Mouse (Mus musculus) adrenal gland, adult 8-10 months (tissue): Measurements from ENCODE around the gene Atp23. TPM values are rescaled to one million over a fixed set of nuclear protein-coding genes. Genes with fewer than 3 reads are reported as not detected.

Source experiments
- DNase-seq: peaks from one replicate; pipeline ENCODE4 v3.0.0; 2022
- total RNA-seq, 4 experiments: library from RNA; stranded (reverse); gene quantifications; 2 replicates each; pipeline ENCODE4 v1.2.4; 2022

Gene Atp23
- total RNA-seq, 4 experiments from 2014 or later: 7.6 to 8.8 (median 8.5) TPM

DNA sequence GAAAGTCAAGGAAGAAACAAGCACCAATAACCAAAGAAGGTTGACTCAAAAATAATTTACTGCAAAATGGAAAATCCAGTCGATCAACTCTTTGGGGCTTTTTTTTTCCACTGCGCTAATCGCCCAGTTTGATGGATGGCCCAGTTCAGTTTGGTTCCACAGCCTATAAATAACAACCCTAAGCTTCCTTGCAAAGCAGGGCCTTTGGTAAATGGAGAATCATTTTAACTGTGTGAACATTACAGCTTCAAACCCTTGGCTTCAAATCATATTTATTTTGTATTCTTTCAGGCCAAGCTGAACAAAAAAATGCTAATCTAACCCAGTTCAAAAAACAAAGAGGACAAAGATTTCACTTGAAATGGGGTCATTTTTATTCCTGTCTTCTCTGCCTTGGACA lies 78.7 kb downstream of the Atp23 start:
- DNase-seq: no peak

Other genes with a start within 250 kb of the Atp23 start
- 100 to 1,000 TPM; 140 to 170 (median 157) TPM for gene Ctdsp2, start 77.4 kb upstream of the Atp23 start, total RNA-seq
- 1 to 10 TPM; 1.6 to 2.4 (median 2.0) TPM for gene Avil, start 99.4 kb upstream of the Atp23 start, total RNA-seq
- gene Tsfm, start 129.5 kb upstream of the Atp23 start, total RNA-seq: 10 to 100 TPM; 67.1 to 71.5 (median 68.1) TPM
- 10 to 100 TPM; 19.3 to 33.1 (median 26.4) TPM for gene Mettl1, start 140.1 kb upstream of the Atp23 start, total RNA-seq
- gene Eef1akmt3, start 140.2 kb upstream of the Atp23 start, total RNA-seq: under 1 TPM; 0.12 to 0.66 (median 0.37) TPM
- under 1 TPM; 0.41 to 0.83 (median 0.53) TPM for gene Cyp27b1, start 146.9 kb upstream of the Atp23 start, total RNA-seq
- gene March9, start 158.8 kb upstream of the Atp23 start, total RNA-seq: 10 to 100 TPM in 2 of 4 experiments, 1 to 10 TPM in 2; 8.9 to 11.3 (median 10.3) TPM
- gene Cdk4, start 162.2 kb upstream of the Atp23 start, total RNA-seq: 100 to 1,000 TPM; 197 to 246 (median 230) TPM
- gene Tspan31, start 168.9 kb upstream of the Atp23 start, total RNA-seq: 100 to 1,000 TPM; 120 to 138 (median 128) TPM
- 1 to 10 TPM; 3.0 to 7.5 (median 5.5) TPM for gene Agap2, start 173.9 kb upstream of the Atp23 start, total RNA-seq
- 100 to 1,000 TPM; 139 to 153 (median 150) TPM for gene Os9, start 219.8 kb upstream of the Atp23 start, total RNA-seq